Mouse (Mus musculus): ENCODE results near the gene Cdkn1c.

The Cdkn1c gene

DNA sequence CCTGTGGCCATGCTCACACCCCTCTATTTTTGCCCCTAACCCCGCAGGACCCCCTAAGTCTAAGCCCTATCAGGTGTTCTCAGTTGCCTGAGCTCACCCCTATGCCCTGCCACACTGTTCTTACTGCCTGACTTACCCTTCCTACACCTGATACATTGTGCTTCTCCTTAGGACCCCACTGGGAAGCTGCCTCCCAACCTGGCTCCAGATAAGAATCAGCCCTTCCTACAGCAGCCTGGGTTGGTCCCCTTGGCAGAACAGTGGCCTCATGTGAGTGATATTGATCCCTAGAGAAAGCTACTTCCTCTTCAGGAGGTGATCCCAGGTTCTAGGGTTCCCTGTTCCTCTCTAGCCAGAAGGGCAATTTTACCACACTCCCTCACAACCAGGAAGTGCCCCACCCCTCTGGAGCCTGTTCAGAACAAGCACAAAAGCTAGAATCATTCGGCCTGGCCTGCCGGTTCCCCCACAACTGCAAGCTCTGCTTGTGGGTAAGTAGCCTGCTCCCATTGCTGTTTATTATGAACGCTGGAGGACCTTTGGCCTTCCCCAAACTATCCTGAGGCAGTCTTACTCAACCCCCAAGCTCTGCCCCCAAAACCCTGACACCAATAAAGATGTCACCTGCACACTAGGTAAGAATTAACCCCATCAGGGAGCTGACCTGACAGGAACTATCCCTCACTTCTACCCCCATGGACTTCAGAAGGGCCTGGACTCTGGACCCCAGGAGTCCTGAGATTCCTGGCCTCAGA, 12.7 kb upstream of the Cdkn1c start, which contains the start of gene Slc22a18:
Slc22a18 (plus strand) TSS at position 390 of the 755 bp plus-strand sequence.
- DNase-seq (ENCODE audit: low read depth, low spot score), result no peak

- DNase-seq (ENCODE audit: low read depth, low spot score), result peak; percentile 57
Measured at GRCm38 (mm10) chr7:143469946-143470345, 9.1 kb upstream of the Cdkn1c start.

DNA sequence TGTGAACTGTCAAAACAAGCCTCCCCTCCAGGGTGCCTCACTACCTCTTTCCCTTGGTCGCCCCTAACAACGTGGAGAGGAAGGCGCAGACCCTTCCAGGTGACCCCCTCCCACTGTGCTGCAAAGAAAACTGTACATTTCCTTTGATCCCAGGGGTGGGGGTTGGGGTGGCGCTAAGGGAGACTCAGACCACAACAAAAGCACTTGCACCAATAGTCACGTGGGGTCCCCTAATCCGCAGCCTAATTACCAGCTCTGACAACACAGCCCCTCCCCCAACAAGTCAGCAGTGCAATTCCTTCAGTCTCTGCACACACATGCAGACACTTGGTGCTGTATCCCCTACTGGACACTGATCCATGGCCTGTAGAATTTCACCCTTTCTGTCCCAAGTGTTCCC, 6.9 kb upstream of the Cdkn1c start:
- no peak for DNase-seq (ENCODE audit: low read depth, low spot score)

DNA sequence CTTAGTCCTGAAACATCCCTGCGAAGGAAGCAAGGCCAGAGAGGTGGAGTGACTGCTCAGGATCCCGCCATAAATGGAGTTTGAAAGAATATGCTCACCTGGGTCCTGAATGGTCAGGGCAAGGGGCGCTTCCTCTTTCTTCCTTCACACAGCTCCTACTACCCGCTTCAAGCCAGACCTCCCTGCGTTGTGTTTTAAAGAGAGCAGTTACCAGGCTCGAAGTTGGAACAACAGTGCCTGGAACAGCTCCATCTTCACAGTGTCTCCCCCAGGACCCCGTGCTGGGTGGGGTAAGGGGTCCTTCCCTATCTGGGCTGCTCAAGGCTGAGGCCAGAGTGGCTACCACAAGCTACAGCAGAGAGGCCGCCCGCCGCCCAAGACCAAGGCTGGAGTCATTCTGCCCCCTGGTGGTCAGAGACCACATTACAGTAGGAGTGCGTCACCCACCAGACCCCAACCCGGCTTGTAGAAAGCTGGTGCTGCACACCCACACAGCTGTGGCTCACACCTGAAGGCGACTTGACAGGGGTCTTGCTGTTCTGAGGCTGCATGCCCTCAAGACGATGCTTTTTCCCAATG, 5.3 kb upstream of the Cdkn1c start:
- DNase-seq (ENCODE audit: low read depth, low spot score), result peak; percentile 71

DNA sequence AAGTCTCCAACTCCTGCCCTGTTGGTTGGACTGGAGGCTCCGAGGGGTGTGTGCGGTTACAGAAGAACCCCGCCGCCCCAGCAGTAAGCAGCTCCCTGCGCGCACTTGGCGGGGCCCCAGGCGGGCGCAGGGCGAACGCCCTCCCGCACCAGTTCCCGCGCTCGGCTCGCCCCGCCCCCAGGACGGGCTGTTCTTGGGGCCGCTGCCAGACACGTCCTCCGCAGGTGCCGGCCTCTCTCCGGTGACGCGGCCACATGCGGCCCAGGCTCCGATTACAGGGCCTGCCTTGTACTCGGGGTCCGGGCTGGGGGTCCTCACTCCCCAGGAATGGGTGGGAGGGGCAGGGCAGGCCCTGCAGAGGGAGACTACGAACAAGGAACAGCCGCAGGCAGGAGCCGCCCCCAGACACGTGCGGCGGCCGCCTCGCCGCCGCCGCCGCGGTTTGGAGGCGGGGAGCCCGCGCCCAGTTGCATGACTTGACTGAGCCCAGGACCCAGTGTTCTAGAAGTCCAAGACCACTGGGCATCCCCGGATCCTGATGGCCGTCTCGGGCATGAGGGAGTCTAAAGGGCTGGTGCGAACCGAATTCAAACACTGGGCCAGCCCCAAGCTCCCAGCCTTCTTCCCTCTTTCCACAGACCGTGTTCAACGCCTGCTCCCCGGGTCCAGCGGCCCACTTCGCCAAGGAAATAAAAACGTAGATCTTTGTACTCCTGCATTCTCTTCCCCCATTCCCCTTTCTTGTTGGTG, 4.1 kb upstream of the Cdkn1c start:
- DNase-seq (ENCODE audit: low read depth, low spot score), result no peak

DNA sequence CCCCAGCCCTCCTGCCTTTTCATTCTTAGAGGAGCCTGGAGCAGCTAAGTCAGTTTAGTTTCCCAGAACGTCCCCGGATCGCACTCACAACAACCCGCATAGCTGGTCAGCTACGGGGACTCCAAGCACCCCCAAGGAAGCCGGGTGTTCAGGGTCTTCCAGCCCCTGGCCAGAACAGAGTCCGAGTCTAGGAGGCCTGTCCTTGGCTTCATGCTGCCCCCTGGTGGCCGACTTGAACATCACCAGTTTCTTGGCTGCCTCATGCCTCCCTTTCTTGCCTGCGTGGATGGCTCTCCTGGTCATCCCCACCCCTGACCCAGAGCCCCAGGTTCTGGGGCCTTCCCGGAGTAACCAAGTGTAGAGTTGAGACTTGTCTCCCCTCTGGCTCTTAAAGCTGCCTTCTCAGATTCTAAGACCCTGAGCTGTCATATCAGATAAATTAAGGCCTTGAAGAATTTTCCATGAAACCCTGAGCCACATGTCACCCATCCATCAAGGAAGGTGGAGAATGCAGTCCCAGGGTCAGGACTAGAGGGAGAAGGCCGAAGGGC, 3.1 kb upstream of the Cdkn1c start:
- peak; percentile 74 for DNase-seq (ENCODE audit: low read depth, low spot score)

DNA sequence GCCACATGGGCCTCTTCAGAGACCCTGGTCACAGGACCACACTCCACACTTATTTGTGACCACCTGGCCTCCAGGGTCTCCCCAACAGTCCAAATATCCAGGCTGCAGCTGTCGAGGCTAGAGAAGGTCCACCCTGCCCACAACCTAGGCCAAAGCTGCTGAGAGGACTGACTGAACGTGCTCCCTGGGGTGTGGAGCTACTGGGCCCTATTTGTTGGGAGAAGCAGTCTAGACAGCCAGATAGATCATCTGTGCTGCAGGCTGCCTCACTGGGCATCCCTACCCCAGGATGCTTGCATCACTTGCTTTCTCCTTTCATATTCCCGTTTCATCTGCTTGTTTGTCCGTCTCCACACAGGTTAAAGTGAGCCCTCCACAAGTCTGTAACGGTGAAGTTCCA, 1.7 kb upstream of the Cdkn1c start:
- DNase-seq (ENCODE audit: low read depth, low spot score), result no peak

DNA sequence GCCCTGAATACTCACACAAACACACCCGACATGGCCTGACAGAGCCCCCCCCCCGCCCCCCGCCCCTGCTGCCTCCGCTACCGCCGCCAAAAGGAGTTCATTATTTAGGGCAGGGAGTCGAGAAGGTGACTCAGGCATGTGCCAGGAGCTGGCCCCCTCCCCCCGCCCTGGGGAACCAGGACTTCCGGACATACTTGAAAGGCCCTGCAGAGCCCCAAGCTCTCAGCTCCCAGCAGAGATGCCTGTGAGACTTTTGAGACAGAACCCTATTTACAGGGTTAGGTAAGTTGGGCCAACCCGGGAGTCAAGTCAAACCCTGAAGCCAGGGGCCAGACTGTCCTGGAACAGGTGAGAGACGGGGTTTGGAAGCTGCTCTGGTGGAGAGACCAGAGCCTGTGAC, 1.1 kb upstream of the Cdkn1c start:
- no peak for DNase-seq (ENCODE audit: low read depth, low spot score)

DNA sequence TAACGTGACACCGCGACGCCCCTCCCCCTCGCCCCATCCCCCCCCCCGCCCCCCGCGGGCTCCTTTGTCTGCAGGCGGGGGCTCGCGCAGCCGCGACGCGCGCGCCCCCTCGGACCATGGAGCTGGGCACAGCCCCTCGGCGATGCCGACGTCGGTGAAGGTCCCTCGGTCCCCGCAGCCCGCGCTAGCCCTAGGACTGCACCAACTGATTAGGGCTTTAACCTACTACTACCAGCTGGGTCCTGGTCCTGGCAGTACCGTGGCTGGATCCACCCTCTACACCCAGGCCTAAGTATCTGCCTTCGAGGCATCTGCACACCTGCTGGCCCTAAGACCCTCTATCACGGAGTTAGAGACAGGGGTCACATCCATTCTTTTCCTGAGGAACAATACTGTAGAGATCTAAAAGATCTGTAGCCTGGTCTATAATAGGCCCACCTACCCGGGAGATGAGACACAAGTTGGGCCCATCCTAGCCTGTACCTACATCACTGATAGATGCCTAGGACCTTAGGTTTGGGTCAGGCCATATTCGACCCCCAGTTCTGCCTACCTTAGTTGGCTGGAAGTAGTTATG, 532 bp upstream of the Cdkn1c start:
- no peak for DNase-seq (ENCODE audit: low read depth, low spot score)

DNA sequence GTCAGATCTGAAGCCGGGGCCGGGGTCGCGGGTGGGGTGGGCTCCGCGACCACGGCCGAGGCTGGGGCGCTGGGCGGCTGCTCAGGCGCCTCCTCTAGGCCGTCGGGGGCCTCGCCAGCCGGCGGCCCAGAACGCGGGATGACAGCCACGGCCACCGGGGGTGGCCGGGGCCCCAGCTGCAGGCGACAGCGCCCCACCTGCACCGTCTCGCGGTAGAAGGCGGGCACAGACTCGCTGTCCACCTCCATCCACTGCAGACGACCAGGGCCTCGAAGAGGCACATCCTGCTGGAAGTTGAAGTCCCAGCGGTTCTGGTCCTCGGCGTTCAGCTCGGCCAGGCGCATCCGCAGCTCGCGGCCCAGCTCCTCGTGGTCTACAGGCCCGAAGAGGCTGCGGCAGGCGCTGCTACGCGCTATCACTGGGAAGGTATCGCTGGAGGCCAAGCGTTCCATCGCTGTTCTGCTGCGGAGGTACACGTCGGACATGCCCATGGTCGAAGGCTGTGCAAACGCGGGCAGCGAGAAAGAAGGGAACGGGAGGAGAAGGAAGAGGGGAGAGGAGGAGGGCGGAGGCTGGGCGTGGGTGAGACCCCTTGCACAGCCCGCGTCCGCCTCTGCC, 524 bp downstream of the Cdkn1c start:
- no peak for DNase-seq (ENCODE audit: low read depth, low spot score)

- DNase-seq (ENCODE audit: low read depth, low spot score), result no peak
Measured at GRCm38 (mm10) chr7:143459332-143460211, 1.3 kb downstream of the Cdkn1c start.

DNA sequence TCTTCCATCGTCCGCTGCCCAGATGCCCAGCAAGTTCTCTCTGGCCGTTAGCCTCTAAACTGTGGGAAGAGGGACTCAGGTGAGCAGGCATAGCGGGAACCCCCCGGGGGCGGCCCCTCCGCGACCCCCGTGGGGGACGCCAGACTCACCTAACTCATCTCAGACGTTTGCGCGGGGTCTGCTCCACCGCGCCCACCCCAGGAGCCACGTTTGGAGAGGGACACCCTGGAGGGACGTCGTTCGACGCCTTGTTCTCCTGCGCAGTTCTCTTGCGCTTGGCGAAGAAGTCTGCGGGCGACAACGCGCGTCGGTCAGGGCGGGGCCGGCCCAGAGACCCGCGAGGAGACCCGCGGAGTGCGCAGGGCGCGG, 1.9 kb downstream of the Cdkn1c start:
- no peak for DNase-seq (ENCODE audit: low read depth, low spot score)

GRCm38 (mm10) chr7:143447130-143447529, 13.7 kb downstream of the Cdkn1c start:
- DNase-seq (ENCODE audit: low read depth, low spot score), result no peak

DNA sequence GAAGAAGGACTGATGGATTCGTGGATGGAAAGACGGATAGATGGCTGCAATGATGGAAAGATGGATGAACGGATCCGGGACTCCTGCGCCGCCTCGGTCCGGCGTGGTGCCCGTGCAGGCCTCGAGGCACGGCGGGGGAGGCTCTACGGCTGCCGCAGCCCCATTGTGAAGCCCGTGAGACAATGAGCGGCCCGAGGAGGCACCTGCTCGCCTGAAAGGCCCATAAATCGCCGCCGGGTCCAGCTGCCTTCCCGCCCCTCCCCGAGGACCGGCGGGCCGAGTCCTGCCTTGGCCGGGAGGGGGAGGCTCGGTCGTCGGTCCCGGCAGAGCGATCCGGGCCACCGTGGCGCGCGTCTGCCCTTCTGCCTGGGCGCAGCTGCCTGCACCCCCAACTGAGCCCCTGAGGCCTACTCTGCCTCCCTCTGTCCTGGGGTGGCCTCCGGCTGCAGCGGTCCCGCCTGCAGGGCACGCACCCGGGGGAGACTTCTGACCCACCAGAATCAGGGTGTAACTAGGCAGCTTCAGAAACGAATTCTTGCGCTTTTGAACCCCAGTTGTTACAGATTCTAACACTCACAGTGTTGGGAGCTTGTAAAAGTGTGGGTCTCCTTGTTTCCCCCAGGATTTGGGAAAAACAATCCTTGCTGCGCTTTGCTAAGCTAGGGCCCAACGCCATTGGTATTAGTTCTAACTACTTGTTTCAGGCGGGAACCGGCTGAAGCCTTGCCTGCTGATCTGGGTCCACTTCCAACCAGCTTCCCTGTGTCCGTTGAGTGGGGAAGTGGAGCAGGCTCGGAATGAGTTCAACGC, 15.0 kb downstream of the Cdkn1c start:
- DNase-seq (ENCODE audit: low read depth, low spot score), result no peak

DNA sequence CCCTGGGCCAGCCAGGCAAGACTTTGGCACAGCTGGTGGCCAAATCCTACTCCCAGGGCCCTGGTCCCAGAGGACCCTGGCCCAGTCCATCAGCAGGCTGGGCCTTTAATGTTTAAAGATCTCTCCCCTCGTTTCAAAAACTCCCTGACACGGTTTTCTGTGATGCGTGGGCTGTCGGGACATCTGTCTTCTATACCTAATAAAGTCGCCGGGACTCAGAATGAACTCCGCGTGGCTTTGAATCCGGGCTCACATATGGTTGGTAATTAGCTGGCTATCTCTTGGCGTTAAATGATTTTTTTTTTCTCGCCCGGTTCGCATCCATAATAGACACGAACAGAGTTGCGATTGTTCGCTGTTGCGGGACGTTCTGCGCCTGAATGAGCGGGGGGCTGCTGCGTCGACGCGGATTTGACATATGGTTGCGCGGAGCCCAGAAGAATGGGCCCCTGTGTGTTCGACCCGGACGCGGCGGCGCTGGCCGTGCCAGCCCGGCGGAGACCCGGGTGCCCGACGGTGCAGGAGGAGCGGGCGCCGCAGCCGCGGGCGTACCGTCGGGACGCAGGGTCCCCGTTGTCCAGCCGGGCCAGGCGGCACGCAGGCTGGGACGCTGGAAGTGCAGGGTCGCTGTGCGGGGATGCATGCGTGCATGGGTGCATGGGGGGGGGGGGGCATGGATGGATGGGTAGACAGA, 15.7 kb downstream of the Cdkn1c start:
- DNase-seq (ENCODE audit: low read depth, low spot score), result no peak

- no peak for DNase-seq (ENCODE audit: low read depth, low spot score)
Measured at GRCm38 (mm10) chr7:143444580-143444954, 16.3 kb downstream of the Cdkn1c start.

DNA sequence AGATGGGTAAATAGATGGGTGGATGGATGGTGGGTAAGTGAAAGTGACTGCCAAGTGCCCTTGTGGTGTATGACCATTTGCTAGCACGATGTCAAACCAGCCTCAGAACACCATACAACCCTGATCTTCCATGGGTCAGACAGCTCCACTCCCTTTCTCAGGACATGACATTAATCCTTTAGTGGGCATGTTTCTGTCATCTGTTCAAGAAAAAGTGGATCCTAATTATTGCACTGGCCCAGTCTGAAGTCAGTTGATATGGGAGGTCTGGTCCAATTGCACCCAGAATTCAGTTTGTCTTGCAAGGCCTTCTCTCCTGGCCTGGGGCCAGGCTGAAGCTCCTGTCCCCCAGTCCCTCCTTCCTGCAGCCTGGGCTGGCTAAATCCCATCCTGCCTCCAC, 21.9 kb downstream of the Cdkn1c start:
- DNase-seq (ENCODE audit: low read depth, low spot score), result no peak

- DNase-seq (ENCODE audit: low read depth, low spot score), result no peak
Measured at GRCm38 (mm10) chr7:143437894-143438581, 22.8 kb downstream of the Cdkn1c start.

All from retina, postnatal 7 days (tissue).